ENCODE assay signal across 24 mouse cellular contexts in genomic region chr1:79571126-79571525, GRCm38 (mm10).
"Had no signal": no experiment of that assay in that cellular context is flagged by ENCODE, and none has a peak within 500 bp of the region (broad histone marks: within the 10 kb centered on the region; RNA-seq: fewer than 3 reads in every experiment).

No protein-coding gene starts in this region.

- H3K4me2 ChIP-seq: heart, embryonic 12.5 days; hindbrain, embryonic 13.5 days; hindbrain, embryonic 15.5 days; intestine, embryonic 15.5 days; limb, embryonic 13.5 days; limb, embryonic 15.5 days had no signal

- DNase-seq: forebrain, postnatal 0 days; gastrocnemius, postnatal 14 days; gastrocnemius, postnatal 36 days; heart, adult 11 months; heart, adult 2 months; heart, postnatal 10 days; heart, postnatal 4 days; kidney, adult 18-20 months; kidney, adult 8-10 months; kidney, postnatal 14 days; kidney, postnatal 36 days; layer of hippocampus, adult 9-11 months; layer of hippocampus, postnatal 36 days; left cerebral cortex, postnatal 4 days had no signal

- H3K27me3 ChIP-seq: heart, embryonic 12.5 days; hindbrain, embryonic 13.5 days; hindbrain, embryonic 15.5 days; intestine, embryonic 15.5 days; limb, embryonic 13.5 days; limb, embryonic 15.5 days had no signal

- H3K9ac ChIP-seq: forebrain, postnatal 0 days; heart, embryonic 12.5 days; hindbrain, embryonic 13.5 days; hindbrain, embryonic 15.5 days; intestine, embryonic 15.5 days; limb, embryonic 13.5 days; limb, embryonic 15.5 days had no signal

- H3K27ac ChIP-seq: heart, adult 2 months; heart, embryonic 10.5 days; hindbrain, embryonic 10.5 days; hindbrain, embryonic 13.5 days; hindbrain, embryonic 15.5 days; intestine, embryonic 15.5 days; kidney, postnatal 0 days; limb, embryonic 13.5 days; limb, embryonic 15.5 days had no signal

- H3K4me1 ChIP-seq: heart, embryonic 10.5 days; heart, embryonic 12.5 days; hindbrain, embryonic 10.5 days; hindbrain, embryonic 13.5 days; hindbrain, embryonic 15.5 days; intestine, embryonic 15.5 days; limb, embryonic 13.5 days; limb, embryonic 15.5 days had no signal

- ATAC-seq: forebrain, postnatal 0 days; intestine, embryonic 15.5 days; intestine, postnatal 0 days had no signal

- H3K9me3 ChIP-seq: heart, embryonic 10.5 days; heart, embryonic 12.5 days; hindbrain, embryonic 10.5 days; hindbrain, embryonic 13.5 days; hindbrain, embryonic 15.5 days; intestine, embryonic 15.5 days; limb, embryonic 13.5 days; limb, embryonic 15.5 days had no signal

- H3K4me3 ChIP-seq: heart, adult 2 months; heart, embryonic 10.5 days; heart, embryonic 12.5 days; hindbrain, embryonic 10.5 days; hindbrain, embryonic 13.5 days; hindbrain, embryonic 15.5 days; intestine, embryonic 15.5 days; limb, embryonic 13.5 days; limb, embryonic 15.5 days had no signal

- H3K36me3 ChIP-seq: heart, embryonic 10.5 days; heart, embryonic 12.5 days; hindbrain, embryonic 10.5 days; hindbrain, embryonic 13.5 days; hindbrain, embryonic 15.5 days; intestine, embryonic 15.5 days; limb, embryonic 13.5 days; limb, embryonic 15.5 days had no signal
